Mouse (Mus musculus) hindbrain, embryonic 14.5 days (tissue): ENCODE results near the gene Tmem246. TPM values are rescaled to one million over a fixed set of nuclear protein-coding genes. Genes with fewer than 3 reads are reported as not detected.
"Not testable (repeated sequence)": the region's sequence is repeated elsewhere in the genome, so short reads cannot be mapped to it uniquely, and the experiment has no call there.

ENCODE experiments used
- ATAC-seq: fragments of 200-750 bp; cut with Nextera tagmentation; 2 replicates; pipeline ENCODE4 v1.8.0; 2017; ENCODE audit warnings: moderate number of reproducible peaks, mild to moderate bottlenecking, moderate TSS enrichment, moderate library complexity; ENCODE audit not compliant: low FRiP score
- DNase-seq: peaks from one replicate; pipeline ENCODE4 v3.0.0-alpha.2; 2015; ENCODE audit warnings: low spot score
- H3K27ac ChIP-seq: fragments of 300-500 bp; sonication (generic); 2 replicates; pipeline ENCODE4 v1.5.1; 2014; ENCODE audit warnings: mild to moderate bottlenecking, moderate library complexity
- H3K27me3 ChIP-seq: fragments of 300-500 bp; sonication (generic); 2 replicates; pipeline ENCODE4 v1.6.1; 2014; ENCODE audit warnings: mild to moderate bottlenecking, low read length, mixed read lengths; ENCODE audit not compliant: control insufficient read depth, insufficient read depth
- H3K36me3 ChIP-seq: fragments of 300-500 bp; sonication (generic); replicated peaks from 2 replicates; pipeline ENCODE4 v1.6.1; 2014; ENCODE audit not compliant: control insufficient read depth, insufficient read depth
- H3K4me1 ChIP-seq: fragments of 300-500 bp; sonication (generic); replicated peaks from 2 replicates; pipeline ENCODE4 v1.6.1; 2014; ENCODE audit warnings: antibody characterized with exemption, low read length, mixed read lengths; ENCODE audit not compliant: control insufficient read depth, insufficient read depth
- H3K4me2 ChIP-seq: fragments of 300-500 bp; sonication (generic); replicated peaks from 2 replicates; pipeline ENCODE4 v1.6.1; 2014; ENCODE audit warnings: mild to moderate bottlenecking, moderate library complexity
- H3K4me3 ChIP-seq: fragments of 300-500 bp; sonication (generic); replicated peaks from 2 replicates; pipeline ENCODE4 v1.5.1; 2014; ENCODE audit warnings: mild to moderate bottlenecking, low read length
- H3K9ac ChIP-seq: fragments of 300-500 bp; sonication (generic); 2 replicates; pipeline ENCODE4 v1.6.1; 2014
- H3K9me3 ChIP-seq: fragments of 300-500 bp; sonication (generic); 2 replicates; pipeline ENCODE4 v1.6.1; 2016; ENCODE audit warnings: low read length; ENCODE audit not compliant: control insufficient read depth
- WGBS: fragments of 180-500 bp; shearing (Covaris S2); extraction: QIAGEN DNeasy Blood & Tissue Kit; methylation state at CpG from one replicate; pipeline ENCODE4 v1.1.7; 2014; 5-methylcytosine and 5-hydroxymethylcytosine counted together
- polyA plus RNA-seq: library from polyadenylated mRNA; unstranded; fragments of >200 nt; fragmentation: Nextera tagmentation; extraction: Ambion mirVana; gene quantifications from 2 replicates; pipeline ENCODE4 v1.2.1, GENCODE M21; 2014

The Tmem246 gene
- polyA plus RNA-seq, 1 experiment from 2014 or later: 116 TPM

DNA sequence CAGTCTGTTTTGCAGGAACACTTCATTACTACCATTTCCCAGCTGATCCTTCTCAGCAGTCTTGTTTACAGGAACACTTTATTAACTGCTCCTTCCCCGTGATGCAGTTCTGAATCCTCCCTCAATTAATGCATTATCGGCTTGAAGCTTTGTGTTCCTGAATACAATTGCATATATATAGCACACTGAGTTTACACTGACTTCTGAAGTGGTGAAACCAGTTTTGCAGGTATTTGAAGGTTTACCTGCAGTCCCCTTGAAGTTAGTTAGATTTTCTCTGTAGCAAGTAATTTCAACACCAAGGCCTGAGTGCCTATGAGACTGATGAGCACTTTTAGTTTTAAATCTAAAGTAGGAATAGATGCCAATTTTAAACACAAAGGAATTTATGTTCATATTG lies 24.6 kb upstream of the Tmem246 start:
- Histone ChIP-seq H3K9ac (no peak overlapping the region), H3K4me3 (no peak overlapping the region), H3K27me3 (no peaks in the 10 kb centered on the region), H3K36me3 (no peaks in the 10 kb centered on the region), H3K4me2 (no peak overlapping the region), H3K27ac (no peak overlapping the region), H3K9me3 (no peaks in the 10 kb centered on the region), H3K4me1 (no peaks in the 10 kb centered on the region)
- ATAC-seq (no peak), DNase-seq (no peak)
- WGBS: 90% methylated on average over 2 of the region's 2 CpGs

DNA sequence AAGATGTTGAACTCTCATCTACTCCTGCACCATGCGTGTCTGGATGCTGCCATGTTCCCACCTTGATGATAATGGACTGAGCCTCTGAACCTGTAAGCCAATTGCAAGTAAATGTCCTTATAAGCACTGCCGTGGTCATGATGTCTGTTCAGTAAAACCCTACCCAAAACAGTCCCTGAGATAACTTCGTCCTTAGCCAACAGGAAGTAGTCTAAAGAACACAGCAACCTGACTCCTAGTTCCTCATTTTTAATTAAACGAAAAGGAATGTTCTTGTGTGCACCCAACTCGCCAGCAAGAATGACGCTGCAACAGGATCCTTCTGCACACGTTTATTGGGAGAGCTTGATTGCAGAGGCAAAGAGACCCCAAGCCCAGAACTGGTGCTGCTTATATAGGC lies 22.2 kb upstream of the Tmem246 start:
- 94% methylated on average over 7 of the region's 7 CpGs for whole genome bisulfite sequencing
- H3K27me3 ChIP-seq, H3K4me1 ChIP-seq, H3K4me3 ChIP-seq, H3K27ac ChIP-seq, H3K4me2 ChIP-seq, H3K9ac ChIP-seq, H3K36me3 ChIP-seq, ATAC-seq, H3K9me3 ChIP-seq, DNase-seq: not testable (repeated sequence)

DNA sequence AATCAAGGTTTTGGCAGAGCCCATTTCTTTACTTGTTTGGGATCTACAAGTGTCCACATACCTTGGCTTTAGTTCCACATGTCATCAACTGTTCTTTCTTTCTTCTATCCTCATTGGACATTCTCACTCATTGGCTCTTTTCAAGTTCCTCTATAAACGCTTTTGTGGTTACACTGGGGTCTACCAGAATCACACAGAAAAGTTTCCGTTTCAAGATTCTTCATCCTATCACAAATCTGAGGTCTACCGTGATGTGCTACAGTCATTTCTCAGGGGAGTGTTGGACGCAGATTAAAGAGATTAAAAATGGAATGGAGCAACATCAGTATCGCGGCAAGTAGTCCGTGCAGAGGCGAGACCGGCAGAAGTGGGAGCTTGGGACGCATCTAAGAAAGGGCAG lies 19.2 kb upstream of the Tmem246 start:
- H3K27me3 ChIP-seq: no peaks in the 10 kb centered on the region
- ATAC-seq (no peak), DNase-seq (no peak)
- H3K9me3 ChIP-seq: no peaks in the 10 kb centered on the region
- H3K36me3 ChIP-seq: no peaks in the 10 kb centered on the region
- H3K4me3 ChIP-seq: no peak overlapping the region
- WGBS: 95% methylated on average over 10 of the region's 10 CpGs
- no peak overlapping the region for H3K4me2 ChIP-seq
- no peak overlapping the region for H3K27ac ChIP-seq
- no peaks in the 10 kb centered on the region for H3K4me1 ChIP-seq
- H3K9ac ChIP-seq: no peak overlapping the region

DNA sequence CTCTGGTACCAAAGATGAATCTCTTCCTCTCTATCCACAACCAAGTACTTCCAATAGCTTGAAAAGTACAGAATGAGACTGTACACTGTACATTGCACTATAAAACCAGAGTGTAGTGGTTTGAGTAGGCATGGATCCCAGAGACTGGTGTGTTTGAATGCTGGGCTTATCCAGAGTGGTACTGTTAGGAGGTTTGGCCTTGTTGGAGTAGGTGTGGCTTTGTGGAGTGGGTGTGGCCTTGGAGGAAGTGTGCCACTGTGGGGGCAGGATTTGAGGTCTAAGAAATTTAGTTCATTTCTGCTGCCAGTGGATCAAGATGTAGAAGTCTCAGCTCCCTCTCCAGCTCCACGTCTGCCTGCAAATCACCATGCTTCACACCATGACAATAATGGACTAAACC lies 7.8 kb upstream of the Tmem246 start:
- WGBS: 82% methylated on average over 1 of the region's 1 CpGs
- Histone ChIP-seq H3K36me3 (no peaks in the 10 kb centered on the region), H3K9ac (no peak overlapping the region), H3K4me2 (no peak overlapping the region), H3K4me3 (no peak overlapping the region), H3K9me3 (peaks cover 6% of the 10 kb centered on the region; the same call in 1 of the 2 replicates), H3K27me3 (no peaks in the 10 kb centered on the region), H3K4me1 (no peaks in the 10 kb centered on the region), H3K27ac (no peak overlapping the region)
- DNase-seq (no peak), ATAC-seq (no peak)

DNA sequence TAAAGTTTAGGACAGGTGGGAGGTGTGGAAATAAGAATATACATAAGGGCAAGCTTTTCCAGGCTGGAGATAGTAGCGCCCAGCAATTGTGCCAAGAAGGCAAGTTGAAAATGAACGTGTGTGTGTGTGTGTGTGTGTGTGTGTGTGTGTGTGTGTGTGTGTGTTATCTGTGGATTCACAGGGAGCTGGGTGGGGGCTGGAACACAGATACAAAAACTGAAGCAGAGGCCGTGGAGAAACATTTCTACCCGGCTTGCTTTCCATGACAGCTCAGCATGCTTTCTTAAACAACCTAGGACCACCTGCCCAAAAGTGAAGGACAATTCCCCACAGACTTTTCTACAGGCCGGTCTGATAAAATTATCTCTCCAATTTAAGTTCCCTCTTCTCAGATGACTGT lies 6.9 kb upstream of the Tmem246 start:
- 89% methylated on average over 5 of the region's 5 CpGs for WGBS
- H3K36me3 ChIP-seq: no peaks in the 10 kb centered on the region
- no peak overlapping the region for H3K4me3 ChIP-seq
- no peak overlapping the region for H3K27ac ChIP-seq
- peaks cover 6% of the 10 kb centered on the region; the same call in 1 of the 2 replicates for H3K9me3 ChIP-seq
- H3K4me1 ChIP-seq: no peaks in the 10 kb centered on the region
- DNase-seq (no peak), ATAC-seq (no peak)
- no peaks in the 10 kb centered on the region for H3K27me3 ChIP-seq
- no peak overlapping the region for H3K4me2 ChIP-seq
- H3K9ac ChIP-seq: no peak overlapping the region

DNA sequence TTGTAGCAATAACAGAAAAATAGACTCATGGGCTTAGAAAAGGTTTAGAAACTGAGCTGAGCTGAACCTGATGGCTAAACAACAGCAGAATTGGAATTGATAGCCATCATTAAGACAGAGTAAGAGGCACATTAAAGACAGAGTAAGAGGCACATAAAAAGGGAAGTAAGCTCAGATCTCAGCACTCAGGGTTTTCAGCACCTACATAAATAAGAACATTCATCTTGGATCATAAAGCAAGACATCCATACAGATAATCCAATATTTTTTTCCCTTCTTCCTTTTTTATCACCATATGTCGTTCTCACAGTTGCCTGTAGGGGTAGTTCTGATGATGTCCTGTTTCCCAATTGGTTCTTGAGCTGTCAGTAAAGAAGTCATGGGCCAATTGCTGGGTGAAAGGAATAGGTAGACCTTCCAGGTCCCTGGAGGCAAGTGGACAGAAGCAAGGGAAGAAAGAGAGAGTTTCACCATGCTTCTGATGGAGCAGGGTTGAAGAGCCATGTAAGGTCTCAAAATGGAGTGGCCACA lies 6.4 kb upstream of the Tmem246 start:
- Histone ChIP-seq H3K9me3 (peaks cover 6% of the 10 kb centered on the region; the same call in 1 of the 2 replicates), H3K27ac (no peak overlapping the region), H3K9ac (no peak overlapping the region), H3K27me3 (no peaks in the 10 kb centered on the region), H3K4me1 (no peaks in the 10 kb centered on the region), H3K4me2 (no peak overlapping the region), H3K4me3 (no peak overlapping the region), H3K36me3 (no peaks in the 10 kb centered on the region)
- WGBS: 80% methylated on average over 1 of the region's 1 CpGs
- DNase-seq (no peak), ATAC-seq (no peak)

DNA sequence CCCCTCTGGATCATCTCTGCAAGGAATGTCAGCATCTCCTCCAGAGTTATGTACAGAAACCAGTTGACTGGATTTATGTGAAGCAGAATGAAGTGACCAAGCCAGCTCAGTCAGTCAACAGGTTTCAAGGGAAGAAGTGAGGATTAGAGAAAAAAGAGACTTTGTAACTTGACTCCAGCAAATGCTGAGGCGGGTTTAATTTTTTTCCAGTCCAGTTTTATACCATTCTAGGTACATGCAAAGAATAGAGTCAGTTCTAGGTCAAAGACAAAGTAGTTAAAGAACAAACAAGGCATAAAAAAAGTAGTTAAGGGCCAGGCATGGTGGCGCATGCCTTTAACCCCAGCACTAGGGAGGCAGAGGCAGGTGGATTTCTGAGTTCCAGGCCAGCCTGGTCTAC lies 5.5 kb upstream of the Tmem246 start:
- Histone ChIP-seq H3K9ac (no peak overlapping the region), H3K9me3 (peaks cover 6% of the 10 kb centered on the region; the same call in 1 of the 2 replicates), H3K36me3 (no peaks in the 10 kb centered on the region), H3K4me1 (peaks cover under 1% of the 10 kb centered on the region; the same call in 1 of the 2 replicates), H3K27ac (no peak overlapping the region), H3K4me2 (no peak overlapping the region), H3K4me3 (no peak overlapping the region), H3K27me3 (no peaks in the 10 kb centered on the region)
- WGBS: 90% methylated on average over 2 of the region's 2 CpGs
- DNase-seq (no peak), ATAC-seq (no peak)

DNA sequence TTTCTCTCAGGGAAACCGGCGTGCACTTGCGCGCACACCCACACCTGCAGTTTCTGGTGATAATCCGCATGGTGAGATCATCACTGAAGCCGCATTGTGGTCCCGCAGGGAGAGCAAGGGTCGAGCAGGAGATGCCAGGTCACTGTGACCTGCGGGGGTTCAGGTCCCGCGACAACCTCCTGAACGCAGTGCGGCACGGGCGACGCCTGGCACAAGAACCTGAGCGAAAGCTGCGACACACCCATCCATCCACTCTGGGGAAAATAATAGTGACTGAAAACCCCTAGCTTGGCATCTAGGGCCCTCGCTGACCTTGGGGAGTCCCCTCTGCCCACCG lies 862 bp downstream of the Tmem246 start:
- Histone ChIP-seq H3K9me3 (no peaks in the 10 kb centered on the region), H3K4me2 (peak overlapping the region; percentile 66), H3K36me3 (no peaks in the 10 kb centered on the region), H3K4me3 (peak overlapping the region; percentile 94), H3K4me1 (peaks cover 11% of the 10 kb centered on the region), H3K27ac (peak overlapping the region; percentile 97), H3K9ac (peak overlapping the region; percentile 95), H3K27me3 (no peaks in the 10 kb centered on the region)
- peak; percentile 32 for DNase-seq
- under 1% methylated on average over 20 of the region's 20 CpGs for WGBS
- ATAC-seq: no peak; the same call in 1 of the 2 replicates

DNA sequence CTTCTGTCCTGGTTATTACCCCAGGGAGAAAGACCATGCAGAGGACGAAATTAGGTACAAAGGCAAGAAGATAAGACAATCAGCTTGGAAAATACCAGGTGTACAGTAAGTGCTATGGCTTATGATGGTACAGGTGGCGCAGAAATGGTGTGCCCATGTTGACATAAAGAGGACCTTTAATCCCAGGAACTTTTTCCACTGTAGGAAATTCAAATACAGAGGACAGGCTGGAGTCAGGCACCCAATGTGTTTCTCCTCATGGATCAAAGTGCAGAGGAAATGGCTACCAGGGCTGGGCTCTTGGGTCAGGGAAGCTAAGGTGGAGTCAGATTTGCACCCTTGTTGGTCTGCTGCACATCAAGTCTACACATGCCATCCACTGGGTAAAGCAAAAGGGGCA lies 7.5 kb downstream of the Tmem246 start:
- no peak overlapping the region for H3K4me2 ChIP-seq
- no peaks in the 10 kb centered on the region for H3K27me3 ChIP-seq
- peaks cover 19% of the 10 kb centered on the region for H3K36me3 ChIP-seq
- H3K9me3 ChIP-seq: no peaks in the 10 kb centered on the region
- no peak for ATAC-seq
- WGBS: 78% methylated on average over 2 of the region's 2 CpGs
- no peaks in the 10 kb centered on the region; the same call in 1 of the 2 replicates for H3K4me1 ChIP-seq
- no peak for DNase-seq
- no peak overlapping the region for H3K27ac ChIP-seq
- no peak overlapping the region for H3K9ac ChIP-seq
- no peak overlapping the region for H3K4me3 ChIP-seq

DNA sequence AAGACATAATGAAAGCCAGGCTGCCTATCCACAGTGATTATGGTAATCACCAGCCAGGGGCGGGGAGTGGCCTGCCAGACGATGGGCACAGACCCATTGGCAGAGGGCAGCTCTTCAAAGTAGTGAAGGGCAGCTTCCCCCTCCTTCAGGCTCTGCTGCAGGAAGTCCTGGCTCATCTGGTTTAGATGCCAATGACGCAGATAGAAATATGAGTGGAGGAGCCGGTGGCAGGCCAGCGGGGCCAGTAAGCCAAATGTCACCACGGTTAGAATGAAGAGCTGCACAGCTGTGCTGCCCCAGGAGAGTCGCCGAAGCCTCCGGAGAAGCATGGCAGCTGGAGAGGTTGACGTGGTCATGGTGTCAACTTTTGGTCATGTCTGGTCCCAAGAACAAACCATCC lies 10.9 kb downstream of the Tmem246 start:
- H3K27me3 ChIP-seq: no peaks in the 10 kb centered on the region
- no peaks in the 10 kb centered on the region for H3K4me1 ChIP-seq
- no peak overlapping the region for H3K4me3 ChIP-seq
- peaks cover 31% of the 10 kb centered on the region for H3K36me3 ChIP-seq
- H3K9ac ChIP-seq: no peak overlapping the region
- no peak overlapping the region for H3K4me2 ChIP-seq
- H3K9me3 ChIP-seq: no peaks in the 10 kb centered on the region
- ATAC-seq (no peak), DNase-seq (no peak)
- WGBS: 89% methylated on average over 10 of the region's 10 CpGs
- no peak overlapping the region for H3K27ac ChIP-seq
